Mouse (Mus musculus): Measurements from ENCODE around the gene 1700010I14Rik. TPM values are rescaled to one million over a fixed set of nuclear protein-coding genes. Genes with fewer than 3 reads are reported as not detected.

1700010I14Rik gene
- total RNA-seq (2021): 1 to 10 TPM; 1.7 TPM
- long read RNA-seq, experiment 1, partial matches to known transcripts: 0 of 1 reads
- long read RNA-seq, experiment 1, other reads (novel, unspliced or antisense): 0 of 1 reads
- long read RNA-seq, experiment 2, transcript 1700010I14Rik-203 (10 exons, 1,853 nt): major isoform, 5 of 7 reads
- long read RNA-seq, experiment 2, partial matches to known transcripts: 1 of 7 reads
- long read RNA-seq, experiment 2, other reads (novel, unspliced or antisense): 1 of 7 reads

DNA sequence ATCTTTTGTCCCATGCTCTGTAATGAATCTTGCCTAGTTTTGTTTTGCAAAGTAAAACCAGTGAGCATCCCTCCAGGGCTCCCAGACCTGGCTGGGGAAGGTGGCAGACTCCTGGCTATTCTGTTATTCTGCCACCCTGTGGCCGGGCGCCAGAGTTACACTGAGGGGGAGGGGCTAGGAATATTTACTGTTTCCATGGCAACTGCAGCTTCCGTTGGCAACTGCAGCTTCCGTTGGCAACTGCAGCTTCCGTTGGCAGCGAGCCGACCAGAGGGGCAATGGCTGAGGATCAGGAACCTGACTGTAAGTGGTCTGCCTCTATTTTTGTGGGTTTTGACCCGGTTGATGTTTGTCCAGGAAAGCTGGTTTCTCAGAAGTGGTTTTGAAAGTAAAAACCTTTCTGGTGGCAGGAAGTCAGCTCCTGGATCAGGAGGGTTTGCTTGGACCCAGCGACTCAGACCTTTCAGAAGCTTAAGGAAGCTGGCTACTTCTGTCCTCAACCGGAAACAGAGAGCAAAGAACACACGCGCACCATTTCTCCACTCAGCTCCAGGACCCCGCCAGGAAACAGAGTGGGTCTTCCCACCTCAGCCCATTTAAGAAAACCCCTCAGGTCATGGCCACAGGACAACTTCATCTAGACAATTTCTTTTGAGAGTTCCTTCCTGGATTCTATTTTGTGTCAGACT is at the start of gene 1700010I14Rik:
TSS of gene 1700010I14Rik (plus strand) at position 215 of the 689 bp plus-strand sequence.
- peak; percentile 84 to 86 for DNase-seq (ENCODE audit: low spot score in 2 of 2)

- no peak for DNase-seq (ENCODE audit: low spot score in 2 of 2)
Observed at GRCm38 (mm10) chr17:8951588-8951987, 36.5 kb upstream of the 1700010I14Rik start.

GRCm38 (mm10) chr17:8952951-8953350 is 35.2 kb upstream of the 1700010I14Rik start:
- DNase-seq (ENCODE audit: low spot score in 2 of 2): no peak

DNA sequence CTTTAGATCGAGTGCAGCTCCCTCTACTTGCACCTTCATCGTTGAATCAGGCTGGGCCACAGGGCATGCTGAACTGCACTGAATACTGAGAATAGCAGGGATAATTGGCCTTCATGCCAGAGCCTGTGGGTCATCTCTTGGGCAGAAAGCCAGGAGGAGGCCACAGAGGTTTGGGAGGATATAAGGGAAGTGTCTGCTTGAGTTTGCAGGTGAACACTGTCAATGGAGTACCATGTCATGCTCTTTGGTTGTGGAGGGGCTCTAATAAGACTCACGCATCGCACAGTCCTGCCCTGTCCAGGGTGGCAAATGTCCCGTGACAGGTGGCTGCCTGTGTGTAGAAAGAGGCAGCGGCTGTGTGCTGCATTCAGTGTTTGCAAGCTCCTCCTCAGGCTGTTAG is 30.0 kb upstream of the 1700010I14Rik start:
- DNase-seq (ENCODE audit: low spot score in 2 of 2): peak; percentile 22 to 32

GRCm38 (mm10) chr17:8960386-8960785 is 27.7 kb upstream of the 1700010I14Rik start:
- DNase-seq (ENCODE audit: low spot score in 2 of 2): no peak

GRCm38 (mm10) chr17:8961097-8961496 is 27.0 kb upstream of the 1700010I14Rik start:
- DNase-seq (ENCODE audit: low spot score in 2 of 2): no peak

GRCm38 (mm10) chr17:8961644-8962043 is 26.5 kb upstream of the 1700010I14Rik start:
- DNase-seq (ENCODE audit: low spot score in 2 of 2): no peak

DNA sequence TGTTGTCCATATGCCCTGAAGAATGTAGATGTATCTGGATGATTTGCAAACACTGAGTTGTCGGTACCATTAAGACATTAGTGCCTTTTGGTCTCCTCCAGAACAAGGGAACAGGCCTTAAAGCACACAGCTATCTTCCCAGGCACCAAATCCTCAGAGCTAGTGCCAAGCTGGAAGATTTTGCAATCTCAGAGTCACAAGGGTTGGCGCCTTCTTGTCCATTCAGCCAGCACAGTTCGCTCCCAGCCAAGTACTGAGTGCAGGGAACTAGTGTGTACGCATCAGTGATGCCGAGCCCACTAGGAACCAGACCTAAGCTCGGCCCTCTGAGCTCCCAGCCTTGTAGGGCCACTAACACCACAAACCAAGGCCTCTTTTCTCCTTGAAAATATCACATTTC is 23.0 kb upstream of the 1700010I14Rik start:
- no peak for DNase-seq (ENCODE audit: low spot score in 2 of 2)

GRCm38 (mm10) chr17:8972152-8972854 is 15.8 kb upstream of the 1700010I14Rik start:
- no peak for DNase-seq (ENCODE audit: low spot score in 2 of 2)

DNA sequence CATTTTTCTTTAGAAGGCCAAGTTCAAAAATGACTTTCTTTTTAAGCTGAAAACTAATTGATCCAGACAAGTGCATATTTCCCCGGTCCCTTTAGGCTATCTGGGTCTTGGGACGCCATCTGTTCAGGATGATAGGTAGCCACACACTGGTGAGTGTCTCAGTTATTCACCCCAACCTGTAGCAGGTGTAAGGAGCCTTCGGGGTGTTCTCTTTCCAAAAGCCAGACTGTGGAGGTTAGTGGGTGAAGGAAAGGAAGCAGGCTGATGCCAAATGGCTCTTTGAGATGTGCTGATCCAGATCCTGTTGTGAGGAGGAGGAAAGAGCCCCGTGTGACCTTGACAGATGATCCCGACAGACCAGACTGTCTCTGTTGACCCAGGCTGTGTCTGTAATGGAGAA is 14.8 kb upstream of the 1700010I14Rik start:
- no peak for DNase-seq (ENCODE audit: low spot score in 2 of 2)

DNA sequence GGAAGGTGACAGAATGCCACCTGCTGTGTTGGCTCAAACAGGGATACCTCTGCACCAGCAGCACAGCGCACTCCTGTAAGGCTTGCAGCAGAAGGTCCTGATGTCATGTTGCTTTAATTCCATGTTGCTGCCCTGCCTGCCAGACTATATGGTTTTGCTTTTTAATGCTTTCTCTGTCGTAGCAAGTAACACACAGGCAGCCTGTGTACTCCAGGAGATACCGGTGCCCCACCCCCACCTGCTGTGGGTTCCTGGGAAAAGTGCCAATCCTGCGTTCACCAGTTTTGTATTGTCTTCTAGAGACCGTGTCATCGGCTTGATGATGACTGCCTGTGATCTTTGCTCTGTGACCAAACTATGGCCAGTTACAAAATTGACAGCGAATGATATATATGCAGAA is 13.7 kb upstream of the 1700010I14Rik start:
- DNase-seq (ENCODE audit: low spot score in 2 of 2): no peak

- DNase-seq (ENCODE audit: low spot score in 2 of 2): no peak
Observed at GRCm38 (mm10) chr17:8974823-8975397, 13.2 kb upstream of the 1700010I14Rik start.

- DNase-seq (ENCODE audit: low spot score in 2 of 2): no peak
Observed at GRCm38 (mm10) chr17:8976745-8977144, 11.4 kb upstream of the 1700010I14Rik start.

- DNase-seq (ENCODE audit: low spot score in 2 of 2): no peak
Observed at GRCm38 (mm10) chr17:8977271-8977670, 10.9 kb upstream of the 1700010I14Rik start.

- no peak for DNase-seq (ENCODE audit: low spot score in 2 of 2)
Observed at GRCm38 (mm10) chr17:8983576-8983975, 4.6 kb upstream of the 1700010I14Rik start.

- no peak for DNase-seq (ENCODE audit: low spot score in 2 of 2)
Observed at GRCm38 (mm10) chr17:8985714-8986113, 2.4 kb upstream of the 1700010I14Rik start.

DNA sequence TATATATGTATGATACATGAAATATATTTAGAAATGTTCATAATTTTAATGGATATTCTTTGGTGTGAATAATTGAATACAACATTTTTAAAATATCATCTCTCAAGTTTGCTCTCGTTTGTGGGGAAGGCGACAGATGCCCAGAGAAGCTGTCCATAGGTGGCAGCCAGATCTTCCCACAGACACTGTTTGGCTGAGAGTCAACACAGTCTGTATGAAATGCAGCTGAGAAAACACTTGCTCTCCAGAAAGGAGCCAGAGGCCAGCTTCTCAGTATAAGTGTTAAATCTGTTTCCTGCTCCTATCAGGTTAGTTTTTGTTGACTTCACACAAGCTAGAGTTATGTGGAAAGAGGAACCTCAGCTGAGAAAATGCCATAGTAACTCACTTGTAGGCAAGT is 1.6 kb upstream of the 1700010I14Rik start:
- DNase-seq (ENCODE audit: low spot score in 2 of 2): no peak

- DNase-seq (ENCODE audit: low spot score in 2 of 2): no peak
Observed at GRCm38 (mm10) chr17:8987369-8987768, 764 bp upstream of the 1700010I14Rik start.

- no peak for DNase-seq (ENCODE audit: low spot score in 2 of 2)
Observed at GRCm38 (mm10) chr17:8991160-8991559, 3.0 kb downstream of the 1700010I14Rik start.

GRCm38 (mm10) chr17:8995344-8995743 is 7.2 kb downstream of the 1700010I14Rik start:
- no peak for DNase-seq (ENCODE audit: low spot score in 2 of 2)

- no peak for DNase-seq (ENCODE audit: low spot score in 2 of 2)
Observed at GRCm38 (mm10) chr17:9002438-9002837, 14.3 kb downstream of the 1700010I14Rik start.

GRCm38 (mm10) chr17:9004516-9004915 is 16.4 kb downstream of the 1700010I14Rik start:
- DNase-seq (ENCODE audit: low spot score in 2 of 2): no peak

Data from adrenal gland, adult 18-20 months (tissue).